Mouse (Mus musculus): ENCODE measurements around the gene Ncor1.

DNA sequence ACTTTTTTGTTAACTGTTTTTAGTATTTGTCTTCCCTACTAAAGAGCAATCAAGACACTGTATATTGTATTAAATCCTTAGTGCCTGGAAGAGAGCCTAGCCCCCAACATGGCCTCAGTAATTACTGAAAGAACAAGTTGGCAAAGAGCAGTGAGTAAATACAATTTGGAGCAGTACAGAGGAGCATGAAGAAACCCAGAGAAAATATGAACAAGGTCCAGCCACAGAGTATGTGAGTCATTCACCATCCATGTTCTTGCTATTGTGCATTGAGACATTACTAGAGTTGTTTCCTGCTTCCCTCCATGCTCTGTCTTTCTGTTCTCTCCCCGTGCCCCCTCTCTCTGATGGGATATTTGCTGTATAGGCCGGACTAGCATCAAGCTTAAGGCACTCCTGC lies 164.2 kb downstream of the Ncor1 start:
- TF ChIP-seq CTCF (IDR thresholded peaks at IDR 0.05; ENCODE audit: low read depth, low read length) (no peak), POLR2A (IDR thresholded peaks at IDR 0.05; ENCODE audit: insufficient read depth, low read length) (no peak), EP300 (IDR thresholded peaks at IDR 0.05; ENCODE audit: insufficient read depth, low read depth, low read length) (no peak)
